Mouse (Mus musculus) hindbrain, embryonic 15.5 days (tissue): ENCODE measurements around the gene Endou. TPM values are rescaled to one million over a fixed set of nuclear protein-coding genes. Genes with fewer than 3 reads are reported as not detected.

Source experiments
- polyA plus RNA-seq: library from polyadenylated mRNA; unstranded; fragments of >200 nt; fragmentation: Nextera tagmentation; extraction: Ambion mirVana; gene quantifications from 2 replicates; pipeline ENCODE4 v1.2.1, GENCODE M21; 2015

Endou gene
- polyA plus RNA-seq, 1 experiment from 2014 or later: 0.30 TPM

Other genes with a start within 250 kb of the Endou start
- 31.7 and 34.7 TPM in 2 replicates for gene Rpap3, start 25.5 kb downstream of the Endou start, polyA plus RNA-seq
- 15.3 and 15.5 TPM in 2 replicates for gene Rapgef3, start 36.6 kb upstream of the Endou start, polyA plus RNA-seq
- 93.1 and 97.5 TPM in 2 replicates for gene Slc48a1, start 47.2 kb upstream of the Endou start, polyA plus RNA-seq
- gene Hdac7, start 113.2 kb upstream of the Endou start, polyA plus RNA-seq: 25.5 and 28.1 TPM in 2 replicates
- gene Vdr, start 179.3 kb upstream of the Endou start, polyA plus RNA-seq: 0.09 and 0.32 TPM in 2 replicates
- gene Tmem106c, start 232.9 kb upstream of the Endou start, polyA plus RNA-seq: 58.3 and 60.5 TPM in 2 replicates